Mouse (Mus musculus): ENCODE data around the gene Btrc. TPM values are rescaled to one million over a fixed set of nuclear protein-coding genes. Genes with fewer than 3 reads are reported as not detected.

The Btrc gene
- polyA plus RNA-seq, 1 experiment from 2014 or later, result 58.8 TPM

- Histone ChIP-seq H3K27ac (ENCODE audit: low read depth, low read length) (no peak overlapping the region), H3K4me1 (replicated peaks; ENCODE audit: control insufficient read depth, insufficient read depth, low read length) (peaks cover 5% of the 10 kb centered on the region; the same call in 1 of the 2 replicates), H3K4me3 (ENCODE audit: low read depth, low read length) (no peak overlapping the region), H3K9me3 (ENCODE audit: control insufficient read depth, low read length) (no peaks in the 10 kb centered on the region), H3K36me3 (ENCODE audit: control insufficient read depth, insufficient read depth, low read length) (no peaks in the 10 kb centered on the region), H3K4me2 (ENCODE audit: low read depth, low read length, severe bottlenecking) (no peak overlapping the region), H3K27me3 (ENCODE audit: control insufficient read depth, insufficient read depth, low read length) (peaks cover 11% of the 10 kb centered on the region), H3K9ac (ENCODE audit: low read length) (no peak overlapping the region)
- ATAC-seq (replicated peaks; ENCODE audit: low FRiP score) (no peak), DNase-seq (ENCODE audit: low spot score) (no peak)
- 73% methylated on average over 23 of the region's 23 CpGs for WGBS
These were observed 185.8 kb downstream of the Btrc start for GRCm38 (mm10) chr19:45549128-45549915.

- WGBS, result 85% methylated on average over 4 of the region's 4 CpGs
- ATAC-seq (replicated peaks; ENCODE audit: low FRiP score), result no peak
- H3K27me3 ChIP-seq (ENCODE audit: control insufficient read depth, insufficient read depth, low read length), result peaks cover 8% of the 10 kb centered on the region
These were observed 186.4 kb downstream of the Btrc start for GRCm38 (mm10) chr19:45549948-45550347.

GRCm38 (mm10) chr19:45552187-45552586 lies 188.7 kb downstream of the Btrc start:
- no peak overlapping the region for H3K4me3 ChIP-seq (ENCODE audit: low read depth, low read length)
- ATAC-seq (replicated peaks; ENCODE audit: low FRiP score) (no peak), DNase-seq (ENCODE audit: low spot score) (no peak)
- H3K4me1 ChIP-seq (replicated peaks; ENCODE audit: control insufficient read depth, insufficient read depth, low read length), result no peaks in the 10 kb centered on the region
- H3K36me3 ChIP-seq (ENCODE audit: control insufficient read depth, insufficient read depth, low read length), result no peaks in the 10 kb centered on the region
- 92% methylated on average over 6 of the region's 6 CpGs for WGBS
- H3K4me2 ChIP-seq (ENCODE audit: low read depth, low read length, severe bottlenecking), result no peak overlapping the region
- H3K27ac ChIP-seq (ENCODE audit: low read depth, low read length), result no peak overlapping the region
- H3K27me3 ChIP-seq (ENCODE audit: control insufficient read depth, insufficient read depth, low read length), result no peaks in the 10 kb centered on the region; the same call in 1 of the 2 replicates
- H3K9me3 ChIP-seq (ENCODE audit: control insufficient read depth, low read length), result no peaks in the 10 kb centered on the region
- H3K9ac ChIP-seq (ENCODE audit: low read length), result no peak overlapping the region

More at GRCm38 (mm10) chr19:45549948-45550347, 186.4 kb downstream of the Btrc start:
- H3K36me3 ChIP-seq (ENCODE audit: control insufficient read depth, insufficient read depth, low read length), result no peaks in the 10 kb centered on the region
- no peak overlapping the region for H3K9ac ChIP-seq (ENCODE audit: low read length)
- no peaks in the 10 kb centered on the region for H3K4me1 ChIP-seq (replicated peaks; ENCODE audit: control insufficient read depth, insufficient read depth, low read length)
- no peak for DNase-seq (ENCODE audit: low spot score)
- no peak overlapping the region for H3K27ac ChIP-seq (ENCODE audit: low read depth, low read length)
- no peak overlapping the region for H3K4me3 ChIP-seq (ENCODE audit: low read depth, low read length)
- H3K4me2 ChIP-seq (ENCODE audit: low read depth, low read length, severe bottlenecking), result no peak overlapping the region
- H3K9me3 ChIP-seq (ENCODE audit: control insufficient read depth, low read length), result no peaks in the 10 kb centered on the region

GRCm38 (mm10) chr19:45554136-45554535 lies 190.6 kb downstream of the Btrc start:
- H3K4me2 ChIP-seq (ENCODE audit: low read depth, low read length, severe bottlenecking), result no peak overlapping the region
- no peak overlapping the region for H3K4me3 ChIP-seq (ENCODE audit: low read depth, low read length)
- H3K9ac ChIP-seq (ENCODE audit: low read length), result no peak overlapping the region
- ATAC-seq (replicated peaks; ENCODE audit: low FRiP score), result no peak
- H3K36me3 ChIP-seq (ENCODE audit: control insufficient read depth, insufficient read depth, low read length), result no peaks in the 10 kb centered on the region; the same call in 1 of the 2 replicates
- H3K9me3 ChIP-seq (ENCODE audit: control insufficient read depth, low read length), result no peaks in the 10 kb centered on the region
- no peak overlapping the region for H3K27ac ChIP-seq (ENCODE audit: low read depth, low read length)
- no peak for DNase-seq (ENCODE audit: low spot score)
- 94% methylated on average over 11 of the region's 11 CpGs for WGBS
- H3K4me1 ChIP-seq (replicated peaks; ENCODE audit: control insufficient read depth, insufficient read depth, low read length), result no peaks in the 10 kb centered on the region
- H3K27me3 ChIP-seq (ENCODE audit: control insufficient read depth, insufficient read depth, low read length), result no peaks in the 10 kb centered on the region

- H3K4me1 ChIP-seq (replicated peaks; ENCODE audit: control insufficient read depth, insufficient read depth, low read length), result 0 out of 2 replicates have a peak, but pooled peaks cover 3% of the 10 kb centered on the region
- H3K4me2 ChIP-seq (ENCODE audit: low read depth, low read length, severe bottlenecking), result peak within 1 kb of the TSS; percentile 92
- peak; percentile 90 for DNase-seq (ENCODE audit: low spot score)
- H3K4me3 ChIP-seq (ENCODE audit: low read depth, low read length), result peak within 1 kb of the TSS; percentile 49
- no peaks in the 10 kb centered on the region for H3K9me3 ChIP-seq (ENCODE audit: control insufficient read depth, low read length)
- no peak within 1 kb of the TSS for H3K27ac ChIP-seq (ENCODE audit: low read depth, low read length)
- H3K27me3 ChIP-seq (ENCODE audit: control insufficient read depth, insufficient read depth, low read length), result no peaks in the 10 kb centered on the region
- ATAC-seq (replicated peaks; ENCODE audit: low FRiP score), result peak; percentile 82
- H3K9ac ChIP-seq (ENCODE audit: low read length), result peak within 1 kb of the TSS; percentile 67
- no peaks in the 10 kb centered on the region; the same call in 1 of the 2 replicates for H3K36me3 ChIP-seq (ENCODE audit: control insufficient read depth, insufficient read depth, low read length)
- under 1% methylated on average over 35 of the region's 35 CpGs for WGBS
These were observed 196.8 kb downstream of the Btrc start, which contains the start of the genes Poll and Gm17018 for GRCm38 (mm10) chr19:45560153-45560890. Gene Poll, minus strand, starts transcription at chr19:45560531. Gene Gm17018, plus strand, starts transcription at chr19:45560615.

GRCm38 (mm10) chr19:45565925-45566715 lies 202.6 kb downstream of the Btrc start:
- Histone ChIP-seq H3K4me3 (ENCODE audit: low read depth, low read length) (no peak overlapping the region), H3K36me3 (ENCODE audit: control insufficient read depth, insufficient read depth, low read length) (no peaks in the 10 kb centered on the region), H3K4me2 (ENCODE audit: low read depth, low read length, severe bottlenecking) (no peak overlapping the region), H3K27me3 (ENCODE audit: control insufficient read depth, insufficient read depth, low read length) (peaks cover 3% of the 10 kb centered on the region; the same call in 1 of the 2 replicates), H3K4me1 (replicated peaks; ENCODE audit: control insufficient read depth, insufficient read depth, low read length) (peaks cover 8% of the 10 kb centered on the region), H3K9me3 (ENCODE audit: control insufficient read depth, low read length) (no peaks in the 10 kb centered on the region), H3K9ac (ENCODE audit: low read length) (no peak overlapping the region), H3K27ac (ENCODE audit: low read depth, low read length) (no peak overlapping the region)
- DNase-seq (ENCODE audit: low spot score), result no peak
- WGBS, result 65% methylated on average over 15 of the region's 15 CpGs
- ATAC-seq (replicated peaks; ENCODE audit: low FRiP score), result no peak

GRCm38 (mm10) chr19:45567367-45567766 lies 203.8 kb downstream of the Btrc start:
- no peaks in the 10 kb centered on the region for H3K9me3 ChIP-seq (ENCODE audit: control insufficient read depth, low read length)
- DNase-seq (ENCODE audit: low spot score) (no peak), ATAC-seq (replicated peaks; ENCODE audit: low FRiP score) (no peak)
- no peak overlapping the region for H3K4me2 ChIP-seq (ENCODE audit: low read depth, low read length, severe bottlenecking)
- H3K27ac ChIP-seq (ENCODE audit: low read depth, low read length), result peak overlapping the region; percentile 54; the same call in 1 of the 2 replicates
- H3K4me1 ChIP-seq (replicated peaks; ENCODE audit: control insufficient read depth, insufficient read depth, low read length), result peaks cover 8% of the 10 kb centered on the region
- H3K4me3 ChIP-seq (ENCODE audit: low read depth, low read length), result no peak overlapping the region
- H3K27me3 ChIP-seq (ENCODE audit: control insufficient read depth, insufficient read depth, low read length), result peaks cover 3% of the 10 kb centered on the region; the same call in 1 of the 2 replicates
- no peaks in the 10 kb centered on the region; the same call in 1 of the 2 replicates for H3K36me3 ChIP-seq (ENCODE audit: control insufficient read depth, insufficient read depth, low read length)
- no peak overlapping the region for H3K9ac ChIP-seq (ENCODE audit: low read length)
- WGBS, result 6% methylated on average over 14 of the region's 14 CpGs

- DNase-seq (ENCODE audit: low spot score) (no peak), ATAC-seq (replicated peaks; ENCODE audit: low FRiP score) (no peak)
- Histone ChIP-seq H3K9ac (ENCODE audit: low read length) (no peak overlapping the region), H3K4me1 (replicated peaks; ENCODE audit: control insufficient read depth, insufficient read depth, low read length) (peaks cover 4% of the 10 kb centered on the region), H3K27ac (ENCODE audit: low read depth, low read length) (no peak overlapping the region), H3K27me3 (ENCODE audit: control insufficient read depth, insufficient read depth, low read length) (peaks cover 5% of the 10 kb centered on the region; the same call in 1 of the 2 replicates), H3K4me3 (ENCODE audit: low read depth, low read length) (no peak overlapping the region), H3K36me3 (ENCODE audit: control insufficient read depth, insufficient read depth, low read length) (no peaks in the 10 kb centered on the region; the same call in 1 of the 2 replicates), H3K9me3 (ENCODE audit: control insufficient read depth, low read length) (no peaks in the 10 kb centered on the region), H3K4me2 (ENCODE audit: low read depth, low read length, severe bottlenecking) (no peak overlapping the region)
- 74% methylated on average over 6 of the region's 6 CpGs for WGBS
These were observed 209.5 kb downstream of the Btrc start for GRCm38 (mm10) chr19:45573033-45573432.

All from forebrain, embryonic 11.5 days (tissue).